Mouse (Mus musculus): ENCODE measurements around the gene Akap13. TPM values are rescaled to one million over a fixed set of nuclear protein-coding genes. Genes with fewer than 3 reads are reported as not detected.

The Akap13 gene
- total and polyA plus RNA-seq, 2 experiments from 2014 or later: 34.2 to 113 TPM

DNA sequence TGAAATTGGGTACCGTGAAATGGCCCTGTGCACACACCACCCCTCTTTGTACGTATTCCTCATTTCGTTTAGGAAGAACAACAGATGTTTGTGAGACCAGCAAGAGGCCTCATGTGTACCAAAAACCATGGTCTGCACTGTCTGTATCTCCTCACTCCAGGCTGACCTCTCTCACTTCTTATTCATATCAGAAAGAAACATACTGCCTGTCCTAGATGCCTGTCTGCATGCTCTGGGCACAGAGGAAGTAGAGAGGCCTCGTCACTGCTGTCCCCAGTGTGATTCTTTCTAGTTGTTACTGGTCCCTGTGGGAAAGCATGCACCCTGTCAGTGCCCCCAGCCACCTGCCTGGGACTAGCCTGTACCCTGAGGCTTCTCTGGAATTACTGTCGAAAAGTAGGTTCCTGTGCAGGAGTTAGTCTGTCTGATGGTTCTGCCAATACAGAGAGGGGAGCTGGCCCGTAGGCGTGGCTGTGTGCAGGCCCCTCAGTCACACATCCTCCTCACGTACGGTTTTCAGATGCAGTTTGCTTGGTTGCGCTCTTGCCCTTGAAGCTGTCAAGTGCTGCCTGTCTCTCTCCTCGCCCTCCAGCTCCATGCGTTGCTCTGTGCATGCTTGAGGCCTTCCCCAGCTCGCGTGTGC lies 295.9 kb downstream of the Akap13 start:
- H3K4me3 ChIP-seq (ENCODE audit: low read depth, low read length): no peak overlapping the region
- H3K36me3 ChIP-seq (replicated peaks; ENCODE audit: control insufficient read depth, insufficient read depth, low read length): peaks cover 89% of the 10 kb centered on the region
- no peak overlapping the region for H3K9ac ChIP-seq (replicated peaks; ENCODE audit: low read depth, low read length)
- H3K4me2 ChIP-seq (ENCODE audit: low read depth, low read length): no peak overlapping the region
- H3K27ac ChIP-seq (ENCODE audit: low read depth): no peak overlapping the region
- H3K4me1 ChIP-seq (ENCODE audit: control insufficient read depth, insufficient read depth): peaks cover 5% of the 10 kb centered on the region; the same call in 1 of the 2 replicates
- H3K9me3 ChIP-seq (replicated peaks; ENCODE audit: control insufficient read depth, low read length): no peaks in the 10 kb centered on the region
- H3K27me3 ChIP-seq (ENCODE audit: control insufficient read depth, insufficient read depth, low read length): no peaks in the 10 kb centered on the region
- no peak for DNase-seq (ENCODE audit: low spot score)
- ATAC-seq (ENCODE audit: insufficient read depth, low read depth): no peak
- 66% methylated on average over 14 of the region's 14 CpGs for WGBS
- no peak for TF ChIP-seq EP300 (IDR thresholded peaks at IDR 0.05; ENCODE audit: low read depth)
- no peak for TF ChIP-seq CTCF (IDR thresholded peaks at IDR 0.05; ENCODE audit: low read depth)

DNA sequence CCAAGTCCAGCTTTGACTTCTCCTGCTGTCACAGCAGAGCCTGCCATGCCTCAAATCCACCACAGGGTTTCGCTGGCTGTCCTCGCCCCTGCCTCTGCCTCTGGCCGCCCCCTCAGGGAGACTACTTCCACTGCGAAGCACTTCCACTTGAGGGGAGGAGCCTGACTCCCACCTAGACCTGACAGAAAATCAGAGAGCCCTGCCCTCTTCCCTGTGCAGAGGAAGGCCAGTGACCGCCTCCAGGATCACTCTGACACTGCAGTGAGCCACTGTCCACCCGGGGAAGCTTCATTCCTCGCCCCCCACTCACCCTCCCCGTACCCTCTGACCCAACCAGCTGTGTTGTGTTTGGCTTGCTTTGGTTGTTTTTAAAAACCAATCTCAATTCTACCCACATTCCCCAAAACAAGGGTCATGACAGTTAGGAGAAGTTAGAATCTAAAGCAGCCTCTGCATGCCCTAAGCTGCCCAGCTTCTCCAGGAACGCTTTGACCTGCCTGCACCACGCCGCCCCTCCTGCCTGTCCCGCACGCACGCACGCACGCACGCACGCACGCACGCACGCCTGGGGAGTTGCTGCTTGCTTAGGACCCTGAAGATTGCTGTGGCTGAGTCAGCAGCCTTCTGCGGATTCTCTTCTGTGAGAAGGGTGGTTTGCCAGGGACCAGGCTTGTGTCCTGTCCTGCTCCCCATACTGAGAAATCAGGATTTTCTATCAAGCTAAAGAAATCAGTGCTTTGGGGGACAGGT lies 297.3 kb downstream of the Akap13 start:
- WGBS: 68% methylated on average over 22 of the region's 22 CpGs
- TF ChIP-seq EP300 (IDR thresholded peaks at IDR 0.05; ENCODE audit: low read depth): no peak
- peak; percentile 8; the same call in 1 of the 2 replicates for TF ChIP-seq CTCF (IDR thresholded peaks at IDR 0.05; ENCODE audit: low read depth)
- ATAC-seq (ENCODE audit: insufficient read depth, low read depth) (peak; percentile 17; the same call in 1 of the 2 replicates), DNase-seq (ENCODE audit: low spot score) (no peak)
- H3K27me3 ChIP-seq (ENCODE audit: control insufficient read depth, insufficient read depth, low read length): no peaks in the 10 kb centered on the region
- H3K4me1 ChIP-seq (ENCODE audit: control insufficient read depth, insufficient read depth): peaks cover 5% of the 10 kb centered on the region; the same call in 1 of the 2 replicates
- H3K27ac ChIP-seq (ENCODE audit: low read depth): no peak overlapping the region
- no peak overlapping the region for H3K9ac ChIP-seq (replicated peaks; ENCODE audit: low read depth, low read length)
- H3K9me3 ChIP-seq (replicated peaks; ENCODE audit: control insufficient read depth, low read length): no peaks in the 10 kb centered on the region
- H3K36me3 ChIP-seq (replicated peaks; ENCODE audit: control insufficient read depth, insufficient read depth, low read length): peaks cover 77% of the 10 kb centered on the region
- no peak overlapping the region for H3K4me3 ChIP-seq (ENCODE audit: low read depth, low read length)
- H3K4me2 ChIP-seq (ENCODE audit: low read depth, low read length): no peak overlapping the region

DNA sequence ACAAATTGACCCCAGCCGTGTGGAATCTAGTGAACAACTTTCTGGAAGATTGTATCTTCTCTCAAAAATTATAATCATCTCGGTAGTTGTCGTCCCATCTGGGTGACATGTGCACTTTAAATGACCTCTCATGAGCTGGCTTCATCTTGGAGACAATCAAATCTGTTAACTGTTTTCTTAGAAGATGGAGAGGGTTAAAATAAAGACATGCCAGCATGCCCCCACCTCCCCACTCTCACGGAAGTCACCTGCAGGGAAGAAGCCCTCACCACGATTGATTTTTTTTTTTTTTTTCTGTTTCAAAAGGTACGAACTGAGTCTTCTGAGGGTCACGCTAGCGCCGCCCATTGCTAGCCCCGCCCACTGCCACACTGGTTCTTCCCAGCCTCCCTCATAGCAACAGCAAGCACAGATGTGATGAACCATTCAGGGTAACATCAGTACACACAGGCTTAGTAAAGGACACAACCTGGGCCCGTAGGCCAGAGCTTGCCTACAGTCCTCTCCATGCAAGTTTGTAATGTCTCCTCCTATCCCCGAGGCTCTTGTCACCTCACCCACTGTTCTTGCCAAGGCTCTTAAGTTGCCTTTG lies 298.0 kb downstream of the Akap13 start:
- 59% methylated on average over 12 of the region's 12 CpGs for WGBS
- no peak overlapping the region for H3K4me3 ChIP-seq (ENCODE audit: low read depth, low read length)
- peaks cover 5% of the 10 kb centered on the region; the same call in 1 of the 2 replicates for H3K4me1 ChIP-seq (ENCODE audit: control insufficient read depth, insufficient read depth)
- TF ChIP-seq CTCF (IDR thresholded peaks at IDR 0.05; ENCODE audit: low read depth) (no peak), EP300 (IDR thresholded peaks at IDR 0.05; ENCODE audit: low read depth) (no peak)
- H3K27me3 ChIP-seq (ENCODE audit: control insufficient read depth, insufficient read depth, low read length): no peaks in the 10 kb centered on the region
- no peak overlapping the region for H3K4me2 ChIP-seq (ENCODE audit: low read depth, low read length)
- H3K9me3 ChIP-seq (replicated peaks; ENCODE audit: control insufficient read depth, low read length): no peaks in the 10 kb centered on the region
- peaks cover 70% of the 10 kb centered on the region for H3K36me3 ChIP-seq (replicated peaks; ENCODE audit: control insufficient read depth, insufficient read depth, low read length)
- ATAC-seq (ENCODE audit: insufficient read depth, low read depth) (no peak), DNase-seq (ENCODE audit: low spot score) (no peak)
- H3K9ac ChIP-seq (replicated peaks; ENCODE audit: low read depth, low read length): no peak overlapping the region
- H3K27ac ChIP-seq (ENCODE audit: low read depth): no peak overlapping the region

DNA sequence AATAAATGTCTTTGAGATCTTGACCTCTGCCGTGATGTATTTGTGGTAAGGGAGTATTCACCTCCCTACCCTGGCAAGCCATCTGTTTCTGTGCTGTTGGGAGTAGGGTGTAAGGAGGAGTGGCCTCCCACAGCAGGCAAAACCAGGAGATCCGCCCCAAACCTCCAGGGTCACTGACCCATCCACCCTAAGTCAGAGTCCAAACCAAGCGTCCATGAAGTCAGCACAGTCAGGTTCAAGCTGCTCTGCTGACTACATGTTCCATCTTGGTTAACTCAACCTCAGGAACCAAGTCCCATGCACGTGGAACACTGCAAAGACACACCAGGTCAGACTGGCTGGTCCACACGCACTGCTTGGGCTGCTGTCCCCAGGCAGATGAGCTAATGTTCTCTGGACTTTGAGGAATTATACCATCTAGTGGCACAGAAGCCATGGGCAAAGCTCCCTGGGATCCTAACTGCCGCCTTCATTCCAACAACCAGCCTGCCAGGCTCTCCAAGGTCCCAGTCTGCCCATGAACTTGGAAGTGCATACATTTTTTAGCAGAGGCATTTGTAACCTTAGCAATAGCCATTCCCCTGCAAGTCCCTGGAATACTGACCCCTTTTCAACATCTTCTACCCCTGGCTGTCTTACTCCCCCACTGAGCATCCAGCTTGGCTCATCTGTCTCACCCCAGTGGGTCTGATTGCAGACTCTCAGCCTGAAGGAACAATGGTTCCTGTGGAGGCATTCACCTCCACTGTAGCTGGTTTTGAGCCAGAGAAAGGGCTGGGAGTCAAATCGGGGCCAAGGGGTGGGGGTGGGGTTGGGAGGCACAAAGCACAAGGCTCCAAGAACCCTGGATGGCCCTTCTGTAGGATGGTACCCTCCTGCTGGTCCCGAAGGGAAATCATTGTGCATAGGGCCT lies 299.5 kb downstream of the Akap13 start:
- H3K4me1 ChIP-seq (ENCODE audit: control insufficient read depth, insufficient read depth): no peaks in the 10 kb centered on the region

More for the DNA sequence above, 299.5 kb downstream of the Akap13 start:
- ATAC-seq (ENCODE audit: insufficient read depth, low read depth) (no peak), DNase-seq (ENCODE audit: low spot score) (no peak)
- no peak overlapping the region for H3K9ac ChIP-seq (replicated peaks; ENCODE audit: low read depth, low read length)
- WGBS: 62% methylated on average over 8 of the region's 8 CpGs
- no peak for TF ChIP-seq CTCF (IDR thresholded peaks at IDR 0.05; ENCODE audit: low read depth)
- TF ChIP-seq EP300 (IDR thresholded peaks at IDR 0.05; ENCODE audit: low read depth): no peak
- H3K9me3 ChIP-seq (replicated peaks; ENCODE audit: control insufficient read depth, low read length): no peaks in the 10 kb centered on the region
- no peaks in the 10 kb centered on the region for H3K27me3 ChIP-seq (ENCODE audit: control insufficient read depth, insufficient read depth, low read length)
- H3K27ac ChIP-seq (ENCODE audit: low read depth): no peak overlapping the region
- no peak overlapping the region for H3K4me3 ChIP-seq (ENCODE audit: low read depth, low read length)
- no peak overlapping the region for H3K4me2 ChIP-seq (ENCODE audit: low read depth, low read length)
- H3K36me3 ChIP-seq (replicated peaks; ENCODE audit: control insufficient read depth, insufficient read depth, low read length): peaks cover 55% of the 10 kb centered on the region

Measured in heart, postnatal 0 days (tissue).